Mouse (Mus musculus) neural tube, embryonic 14.5 days (tissue): ENCODE data around the gene Uevld. TPM values are rescaled to one million over a fixed set of nuclear protein-coding genes. Genes with fewer than 3 reads are reported as not detected.
"Not testable (repeated sequence)": the region's sequence is repeated elsewhere in the genome, so short reads cannot be mapped to it uniquely, and the experiment has no call there.

Experiments
- ATAC-seq: fragments of 200-750 bp; cut with Nextera tagmentation; 2 replicates; pipeline ENCODE4 v1.8.0; 2017; ENCODE audit warnings: low read depth, mild to moderate bottlenecking, moderate TSS enrichment, moderate library complexity
- H3K27ac ChIP-seq: fragments of 300-500 bp; sonication (generic); 2 replicates; pipeline ENCODE4 v1.5.1; 2014; ENCODE audit warnings: low read depth, mild to moderate bottlenecking, control low read depth, low read length, moderate library complexity, mixed read lengths
- H3K27me3 ChIP-seq: fragments of 300-500 bp; sonication (generic); 2 replicates; pipeline ENCODE4 v1.6.1; 2014; ENCODE audit warnings: low read length; ENCODE audit not compliant: control insufficient read depth, insufficient read depth
- H3K36me3 ChIP-seq: fragments of 300-500 bp; sonication (generic); 2 replicates; pipeline ENCODE4 v1.6.1; 2014; ENCODE audit warnings: low read length, mixed read lengths; ENCODE audit not compliant: control insufficient read depth, insufficient read depth
- H3K4me1 ChIP-seq: fragments of 300-500 bp; sonication (generic); 2 replicates; pipeline ENCODE4 v1.6.1; 2014; ENCODE audit warnings: low read length; ENCODE audit not compliant: control insufficient read depth, insufficient read depth
- H3K4me2 ChIP-seq: fragments of 300-500 bp; sonication (generic); 2 replicates; pipeline ENCODE4 v1.6.1; 2014; ENCODE audit warnings: mild to moderate bottlenecking, low read depth, low read length, control low read depth
- H3K4me3 ChIP-seq: fragments of 300-500 bp; sonication (generic); 2 replicates; pipeline ENCODE4 v1.5.1; 2014; ENCODE audit warnings: low read depth, low read length, control low read depth, mixed read lengths
- H3K9ac ChIP-seq: fragments of 300-500 bp; sonication (generic); replicated peaks from 2 replicates; pipeline ENCODE4 v1.6.1; 2014; ENCODE audit warnings: low read depth, mild to moderate bottlenecking, control low read depth, low read length, mixed read lengths
- H3K9me3 ChIP-seq: fragments of 300-500 bp; sonication (generic); 2 replicates; pipeline ENCODE4 v1.6.1; 2016; ENCODE audit warnings: low read length; ENCODE audit not compliant: control insufficient read depth
- WGBS: fragments of 180-500 bp; shearing (Covaris S2); extraction: QIAGEN DNeasy Blood & Tissue Kit; methylation state at CpG from one replicate; pipeline ENCODE4 v1.1.7; 2014; 5-methylcytosine and 5-hydroxymethylcytosine counted together
- polyA plus RNA-seq: library from polyadenylated mRNA; unstranded; fragments of >200 nt; fragmentation: Nextera tagmentation; extraction: Ambion mirVana; gene quantifications from 2 replicates; pipeline ENCODE4 v1.2.1, GENCODE M21; 2014

Gene Uevld
- polyA plus RNA-seq, 1 experiment from 2014 or later: 5.5 TPM

DNA sequence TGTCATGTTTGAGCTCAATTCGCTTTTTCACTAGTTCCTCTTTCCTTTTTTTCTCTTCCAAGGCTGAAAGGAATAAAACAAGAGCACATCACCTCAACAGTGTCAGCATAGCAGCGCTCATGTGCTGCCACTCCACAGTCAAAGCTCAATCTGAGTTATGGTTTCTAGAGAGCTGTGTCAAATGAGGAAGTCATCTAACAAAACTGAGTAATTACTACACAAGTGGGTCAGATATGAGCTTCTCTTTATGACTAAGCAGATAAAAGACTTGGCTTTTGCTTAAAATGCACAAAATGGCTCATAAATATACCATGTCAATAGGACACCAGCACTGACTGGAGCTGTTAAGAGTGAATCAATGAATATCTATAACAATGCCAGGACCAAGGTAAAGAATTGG is 40.6 kb upstream of the Uevld start:
- H3K36me3 ChIP-seq: peaks cover 30% of the 10 kb centered on the region
- no peak overlapping the region for H3K27ac ChIP-seq
- peaks cover 12% of the 10 kb centered on the region for H3K4me1 ChIP-seq
- H3K27me3 ChIP-seq: no peaks in the 10 kb centered on the region
- no peak overlapping the region for H3K4me3 ChIP-seq
- no peak for ATAC-seq
- H3K4me2 ChIP-seq: no peak overlapping the region
- 87% methylated on average over 2 of the region's 2 CpGs for WGBS
- H3K9ac ChIP-seq: no peak overlapping the region
- H3K9me3 ChIP-seq: no peaks in the 10 kb centered on the region

DNA sequence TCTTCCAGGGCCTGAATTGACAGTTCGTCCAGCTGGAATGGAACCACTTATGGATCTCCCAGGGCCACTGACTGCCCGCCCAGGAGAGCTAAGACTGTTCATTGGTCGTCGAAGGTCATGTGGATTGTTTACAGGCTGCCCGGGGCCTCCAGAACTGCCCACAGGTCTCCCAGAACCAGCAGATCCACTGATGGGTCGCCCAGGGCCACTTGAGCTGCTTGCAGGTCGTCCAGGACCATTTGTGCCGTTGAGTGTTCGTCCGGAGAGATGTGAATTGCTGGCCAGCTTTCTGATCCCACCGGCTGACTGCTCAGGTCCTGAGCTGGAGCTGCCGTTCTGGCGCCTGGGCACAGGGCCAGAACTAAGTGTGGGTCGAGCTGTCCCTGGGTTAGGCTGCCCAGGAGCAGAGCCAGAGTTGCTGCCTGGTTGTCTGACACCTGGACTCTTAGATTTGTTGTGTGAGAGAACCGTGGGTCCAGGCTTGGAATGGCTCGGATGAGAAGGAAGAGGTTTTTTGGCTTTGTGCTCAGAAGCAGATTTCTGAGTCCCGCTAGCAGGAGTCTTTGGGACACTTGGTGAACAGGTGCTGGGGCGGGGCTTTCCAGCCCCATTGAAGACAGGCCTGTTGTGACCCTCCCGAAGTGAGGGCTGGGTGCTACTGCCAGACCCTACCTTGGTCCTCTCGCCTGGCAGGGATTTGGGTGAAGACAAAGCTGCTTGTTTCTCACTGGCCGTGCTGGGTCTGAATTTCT is 39.5 kb upstream of the Uevld start:
- WGBS: 89% methylated on average over 21 of the region's 21 CpGs
- Histone ChIP-seq H3K9ac (no peak overlapping the region), H3K4me2 (no peak overlapping the region), H3K9me3 (no peaks in the 10 kb centered on the region), H3K27me3 (no peaks in the 10 kb centered on the region), H3K4me3 (no peak overlapping the region), H3K27ac (no peak overlapping the region), H3K36me3 (peaks cover 41% of the 10 kb centered on the region), H3K4me1 (peaks cover 6% of the 10 kb centered on the region)
- ATAC-seq: no peak

- H3K4me1 ChIP-seq: no peaks in the 10 kb centered on the region
- H3K9ac ChIP-seq: no peak overlapping the region
- H3K36me3 ChIP-seq: peaks cover 47% of the 10 kb centered on the region
- ATAC-seq: no peak
- WGBS: 95% methylated on average over 4 of the region's 4 CpGs
- no peak overlapping the region for H3K27ac ChIP-seq
- no peaks in the 10 kb centered on the region for H3K9me3 ChIP-seq
- H3K4me3 ChIP-seq: no peak overlapping the region
- H3K4me2 ChIP-seq: no peak overlapping the region
- H3K27me3 ChIP-seq: no peaks in the 10 kb centered on the region
These were observed 38.7 kb upstream of the Uevld start for GRCm38 (mm10) chr7:46997008-46997407.

GRCm38 (mm10) chr7:46995558-46995957 is 37.2 kb upstream of the Uevld start:
- ATAC-seq: no peak
- Histone ChIP-seq H3K4me3 (no peak overlapping the region), H3K4me2 (no peak overlapping the region), H3K9ac (no peak overlapping the region), H3K9me3 (no peaks in the 10 kb centered on the region), H3K4me1 (no peaks in the 10 kb centered on the region), H3K36me3 (peaks cover 52% of the 10 kb centered on the region), H3K27me3 (no peaks in the 10 kb centered on the region), H3K27ac (no peak overlapping the region)
- 92% methylated on average over 3 of the region's 3 CpGs for WGBS

GRCm38 (mm10) chr7:46993079-46993478 is 34.8 kb upstream of the Uevld start:
- peaks cover 48% of the 10 kb centered on the region for H3K36me3 ChIP-seq
- no peak overlapping the region for H3K27ac ChIP-seq
- H3K27me3 ChIP-seq: no peaks in the 10 kb centered on the region
- H3K9ac ChIP-seq: no peak overlapping the region
- H3K4me3 ChIP-seq: no peak overlapping the region
- no peak overlapping the region for H3K4me2 ChIP-seq
- H3K9me3 ChIP-seq: no peaks in the 10 kb centered on the region
- WGBS: 79% methylated on average over 8 of the region's 8 CpGs
- no peaks in the 10 kb centered on the region for H3K4me1 ChIP-seq
- ATAC-seq: no peak

- H3K9ac ChIP-seq, H3K4me1 ChIP-seq, H3K27me3 ChIP-seq, H3K9me3 ChIP-seq, H3K4me3 ChIP-seq, ATAC-seq, H3K27ac ChIP-seq, H3K4me2 ChIP-seq: not testable (repeated sequence)
- WGBS: 78% methylated on average over 4 of the region's 4 CpGs
- peaks cover 27% of the 10 kb centered on the region for H3K36me3 ChIP-seq
These were observed 31.1 kb upstream of the Uevld start for GRCm38 (mm10) chr7:46989387-46989786.

- H3K9ac ChIP-seq: no peak overlapping the region
- peaks cover 6% of the 10 kb centered on the region; the same call in 1 of the 2 replicates for H3K36me3 ChIP-seq
- no peaks in the 10 kb centered on the region for H3K27me3 ChIP-seq
- 62% methylated on average over 2 of the region's 2 CpGs for WGBS
- H3K4me2 ChIP-seq: no peak overlapping the region
- ATAC-seq: no peak
- no peak overlapping the region for H3K4me3 ChIP-seq
- H3K9me3 ChIP-seq: no peaks in the 10 kb centered on the region
- no peaks in the 10 kb centered on the region for H3K4me1 ChIP-seq
- no peak overlapping the region for H3K27ac ChIP-seq
These were observed 28.7 kb upstream of the Uevld start for GRCm38 (mm10) chr7:46987073-46987472.

GRCm38 (mm10) chr7:46986646-46987045 is 28.3 kb upstream of the Uevld start:
- H3K36me3 ChIP-seq: 0 out of 2 replicates have a peak, but pooled peaks cover 2% of the 10 kb centered on the region
- no peak overlapping the region for H3K4me2 ChIP-seq
- H3K9me3 ChIP-seq: no peaks in the 10 kb centered on the region
- WGBS: 55% methylated on average over 5 of the region's 5 CpGs
- H3K27me3 ChIP-seq: no peaks in the 10 kb centered on the region
- no peaks in the 10 kb centered on the region for H3K4me1 ChIP-seq
- no peak overlapping the region for H3K27ac ChIP-seq
- H3K9ac ChIP-seq: no peak overlapping the region
- H3K4me3 ChIP-seq: no peak overlapping the region
- no peak for ATAC-seq

DNA sequence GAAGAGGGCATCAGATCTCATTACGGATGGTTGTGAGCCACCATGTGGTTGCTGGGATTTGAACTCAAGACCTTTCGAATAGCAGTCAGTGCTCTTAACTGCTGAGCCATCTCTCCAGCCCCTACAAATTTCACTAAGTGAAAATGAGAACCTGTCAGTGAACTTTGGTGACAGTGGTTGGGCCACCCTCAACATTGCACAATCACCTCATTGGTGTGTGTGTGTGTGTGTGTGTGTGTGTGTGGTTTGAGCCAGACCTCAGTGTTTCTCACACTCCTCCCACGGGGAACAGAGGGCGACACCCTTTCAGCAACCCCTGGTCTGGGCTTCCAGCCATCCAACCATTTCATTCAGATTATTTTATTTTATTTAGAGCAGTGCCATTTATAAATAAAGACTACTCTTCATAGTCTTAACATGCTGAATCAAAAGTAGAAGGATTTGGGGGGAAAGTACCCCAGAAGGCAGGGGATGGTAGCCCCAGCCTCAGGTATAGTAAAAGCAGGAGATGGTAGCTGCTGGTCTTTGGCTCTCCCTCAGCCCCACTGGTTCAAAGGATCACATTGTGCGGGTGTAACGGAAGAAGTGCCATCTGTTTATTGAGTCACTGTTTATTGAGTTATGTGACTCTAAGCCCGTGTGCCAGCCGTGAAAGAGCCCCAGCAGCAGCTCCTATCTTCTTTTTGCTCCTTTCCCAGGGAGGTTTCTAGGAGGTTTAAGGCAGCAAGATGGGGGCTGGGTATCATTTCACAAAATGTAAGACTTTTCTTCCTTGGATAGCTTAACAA is 27.6 kb upstream of the Uevld start:
- Histone ChIP-seq H3K27ac (no peak overlapping the region), H3K4me3 (no peak overlapping the region), H3K4me1 (no peaks in the 10 kb centered on the region), H3K27me3 (no peaks in the 10 kb centered on the region), H3K36me3 (no peaks in the 10 kb centered on the region), H3K9ac (no peak overlapping the region), H3K4me2 (no peak overlapping the region), H3K9me3 (no peaks in the 10 kb centered on the region)
- no peak for ATAC-seq
- 53% methylated on average over 8 of the region's 8 CpGs for WGBS
